Mouse (Mus musculus): Measurements from ENCODE around the gene Timp2.

Gene Timp2

GRCm38 (mm10) chr11:118295026-118295425, 60.5 kb downstream of the Timp2 start:
- DNase-seq (ENCODE audit: low spot score in 2 of 2): no peak

- DNase-seq (ENCODE audit: low spot score in 2 of 2): no peak
Measured at GRCm38 (mm10) chr11:118292671-118293070, 62.9 kb downstream of the Timp2 start.

GRCm38 (mm10) chr11:118289999-118290889, 65.3 kb downstream of the Timp2 start, which contains the start of gene Usp36:
TSS of gene Usp36 (minus strand) at chr11:118290244.
- peak; percentile 98 to 100 for DNase-seq (ENCODE audit: low spot score in 2 of 2)

GRCm38 (mm10) chr11:118289562-118289961, 66.0 kb downstream of the Timp2 start:
- no peak for DNase-seq (ENCODE audit: low spot score in 2 of 2)

GRCm38 (mm10) chr11:118289037-118289511, 66.5 kb downstream of the Timp2 start:
- no peak for DNase-seq (ENCODE audit: low spot score in 2 of 2)

- no peak for DNase-seq (ENCODE audit: low spot score in 2 of 2)
Measured at GRCm38 (mm10) chr11:118287573-118287972, 68.0 kb downstream of the Timp2 start.

- DNase-seq (ENCODE audit: low spot score in 2 of 2): no peak
Measured at GRCm38 (mm10) chr11:118286434-118286833, 69.1 kb downstream of the Timp2 start.

GRCm38 (mm10) chr11:118285791-118286190, 69.7 kb downstream of the Timp2 start:
- no peak for DNase-seq (ENCODE audit: low spot score in 2 of 2)

- no peak for DNase-seq (ENCODE audit: low spot score in 2 of 2)
Measured at GRCm38 (mm10) chr11:118280218-118280617, 75.3 kb downstream of the Timp2 start.

GRCm38 (mm10) chr11:118276328-118276727, 79.2 kb downstream of the Timp2 start:
- DNase-seq (ENCODE audit: low spot score in 2 of 2): no peak

GRCm38 (mm10) chr11:118275092-118275491, 80.4 kb downstream of the Timp2 start:
- DNase-seq (ENCODE audit: low spot score in 2 of 2): no peak

- peak; percentile 48 to 54 for DNase-seq (ENCODE audit: low spot score in 2 of 2)
Measured at GRCm38 (mm10) chr11:118269827-118270226, 85.7 kb downstream of the Timp2 start.

- no peak for DNase-seq (ENCODE audit: low spot score in 2 of 2)
Measured at GRCm38 (mm10) chr11:118266666-118267046, 88.9 kb downstream of the Timp2 start.

GRCm38 (mm10) chr11:118266044-118266665, 89.4 kb downstream of the Timp2 start:
- no peak for DNase-seq (ENCODE audit: low spot score in 2 of 2)

- no peak for DNase-seq (ENCODE audit: low spot score in 2 of 2)
Measured at GRCm38 (mm10) chr11:118265621-118266020, 89.9 kb downstream of the Timp2 start.

GRCm38 (mm10) chr11:118263146-118263545, 92.4 kb downstream of the Timp2 start:
- no peak for DNase-seq (ENCODE audit: low spot score in 2 of 2)

GRCm38 (mm10) chr11:118260081-118260480, 95.5 kb downstream of the Timp2 start:
- DNase-seq (ENCODE audit: low spot score in 2 of 2): peak in 1 of 2 experiments; percentile 34

GRCm38 (mm10) chr11:118259580-118259979, 96.0 kb downstream of the Timp2 start:
- DNase-seq (ENCODE audit: low spot score in 2 of 2): no peak

GRCm38 (mm10) chr11:118256371-118256770, 99.2 kb downstream of the Timp2 start:
- DNase-seq (ENCODE audit: low spot score in 2 of 2): no peak

GRCm38 (mm10) chr11:118254159-118254951, 101.2 kb downstream of the Timp2 start:
- DNase-seq (ENCODE audit: low spot score in 2 of 2): no peak

- DNase-seq (ENCODE audit: low spot score in 2 of 2): no peak
Measured at GRCm38 (mm10) chr11:118253447-118254158, 101.9 kb downstream of the Timp2 start.
